Mouse (Mus musculus) liver, embryonic 11.5 days (tissue): ENCODE data around the gene Sec14l2. TPM values are rescaled to one million over a fixed set of nuclear protein-coding genes. Genes with fewer than 3 reads are reported as not detected.
A peak's percentile ranks its signal among the peaks of the same experiment; 100 is the strongest.

Experiments used
- ATAC-seq: fragments of 200-750 bp; cut with Nextera tagmentation; replicated peaks from 2 replicates; pipeline ENCODE4 v1.8.0; 2017; ENCODE audit warnings: moderate number of reproducible peaks, mild to moderate bottlenecking, moderate TSS enrichment, moderate library complexity; ENCODE audit not compliant: low FRiP score
- DNase-seq: peaks from one replicate; pipeline ENCODE4 v3.0.0-alpha.2; 2017; ENCODE audit warnings: low spot score
- H3K27ac ChIP-seq: fragments of 300-500 bp; sonication (generic); 2 replicates; pipeline ENCODE4 v1.5.1; 2014; ENCODE audit warnings: mild to moderate bottlenecking, low read depth, low read length, control low read depth
- H3K27me3 ChIP-seq: fragments of 300-500 bp; sonication (generic); replicated peaks from 2 replicates; pipeline ENCODE4 v1.6.1; 2014; ENCODE audit warnings: low read length, mixed read lengths; ENCODE audit not compliant: control insufficient read depth, insufficient read depth
- H3K36me3 ChIP-seq: fragments of 300-500 bp; sonication (generic); 2 replicates; pipeline ENCODE4 v1.6.1; 2014; ENCODE audit warnings: mild to moderate bottlenecking, low read length, moderate library complexity, mixed read lengths; ENCODE audit not compliant: control insufficient read depth, insufficient read depth
- H3K4me1 ChIP-seq: fragments of 300-500 bp; sonication (generic); replicated peaks from 2 replicates; pipeline ENCODE4 v1.6.1; 2014; ENCODE audit warnings: low read length, mixed read lengths; ENCODE audit not compliant: control insufficient read depth, insufficient read depth
- H3K4me2 ChIP-seq: fragments of 300-500 bp; sonication (generic); 2 replicates; pipeline ENCODE4 v1.6.1; 2014; ENCODE audit warnings: mild to moderate bottlenecking, control low read depth, moderate library complexity
- H3K4me3 ChIP-seq: fragments of 300-500 bp; sonication (generic); 2 replicates; pipeline ENCODE4 v1.5.1; 2014; ENCODE audit warnings: low read depth, low read length, control low read depth
- H3K9ac ChIP-seq: fragments of 300-500 bp; sonication (generic); 2 replicates; pipeline ENCODE4 v1.6.1; 2014; ENCODE audit warnings: low read depth, low read length, control low read depth
- H3K9me3 ChIP-seq: fragments of 300-500 bp; sonication (generic); 2 replicates; pipeline ENCODE4 v1.6.1; 2016; ENCODE audit warnings: low read length, inconsistent platforms, mixed read lengths; ENCODE audit not compliant: control insufficient read depth
- WGBS: fragments of 180-500 bp; shearing (Covaris S2); extraction: QIAGEN DNeasy Blood & Tissue Kit; methylation state at CpG from one replicate; pipeline ENCODE4 v1.1.7; 2014; 5-methylcytosine and 5-hydroxymethylcytosine counted together
- polyA plus RNA-seq: library from polyadenylated mRNA; unstranded; fragments of >200 nt; fragmentation: Nextera tagmentation; extraction: Ambion mirVana; gene quantifications from 2 replicates; pipeline ENCODE4 v1.2.1, GENCODE M21; 2014

The Sec14l2 gene
- 6.2 and 6.8 TPM in 2 replicates for polyA plus RNA-seq

- no peak within 1 kb of the TSS for H3K27ac ChIP-seq
- peak; percentile 38 for ATAC-seq
- H3K9me3 ChIP-seq, result no peaks in the 10 kb centered on the region
- peaks cover 10% of the 10 kb centered on the region for H3K4me1 ChIP-seq
- H3K4me3 ChIP-seq, result no peak within 1 kb of the TSS
- peak within 1 kb of the TSS; percentile 38; the same call in 1 of the 2 replicates for H3K4me2 ChIP-seq
- no peak for DNase-seq
- H3K9ac ChIP-seq, result no peak within 1 kb of the TSS
- 56% methylated on average over 10 of the region's 10 CpGs for WGBS
- H3K27me3 ChIP-seq, result peaks cover 19% of the 10 kb centered on the region
- H3K36me3 ChIP-seq, result no peaks in the 10 kb centered on the region
Observed at GRCm38 (mm10) chr11:4122742-4123579, at the start of gene Sec14l2. Gene Sec14l2 (minus strand): TSS chr11:4123415.

GRCm38 (mm10) chr11:4166467-4167090, 43.4 kb upstream of the Sec14l2 start:
- H3K27ac ChIP-seq, result no peak overlapping the region
- 87% methylated on average over 7 of the region's 7 CpGs for WGBS
- H3K9ac ChIP-seq, result no peak overlapping the region
- peaks cover 75% of the 10 kb centered on the region for H3K36me3 ChIP-seq
- no peaks in the 10 kb centered on the region for H3K9me3 ChIP-seq
- no peak overlapping the region for H3K4me3 ChIP-seq
- H3K4me1 ChIP-seq, result peaks cover 10% of the 10 kb centered on the region; the same call in 1 of the 2 replicates
- no peaks in the 10 kb centered on the region for H3K27me3 ChIP-seq
- no peak overlapping the region for H3K4me2 ChIP-seq
- ATAC-seq (no peak; the same call in 1 of the 2 replicates), DNase-seq (no peak)

GRCm38 (mm10) chr11:4164701-4165100, 41.5 kb upstream of the Sec14l2 start:
- H3K27me3 ChIP-seq, result no peaks in the 10 kb centered on the region
- no peak overlapping the region for H3K4me2 ChIP-seq
- no peak overlapping the region for H3K4me3 ChIP-seq
- peaks cover 63% of the 10 kb centered on the region for H3K36me3 ChIP-seq
- ATAC-seq (no peak), DNase-seq (no peak)
- no peaks in the 10 kb centered on the region for H3K9me3 ChIP-seq
- H3K9ac ChIP-seq, result no peak overlapping the region
- 92% methylated on average over 2 of the region's 2 CpGs for WGBS
- H3K27ac ChIP-seq, result no peak overlapping the region
- H3K4me1 ChIP-seq, result peaks cover 18% of the 10 kb centered on the region

GRCm38 (mm10) chr11:4160758-4161480, 37.7 kb upstream of the Sec14l2 start:
- DNase-seq, result no peak
- Histone ChIP-seq H3K4me3 (peak overlapping the region; percentile 95), H3K4me1 (peaks cover 25% of the 10 kb centered on the region), H3K36me3 (peaks cover 28% of the 10 kb centered on the region), H3K27ac (peak overlapping the region; percentile 87), H3K9ac (peak overlapping the region; percentile 91), H3K27me3 (no peaks in the 10 kb centered on the region), H3K9me3 (no peaks in the 10 kb centered on the region), H3K4me2 (peak overlapping the region; percentile 97)
- WGBS, result 3% methylated on average over 15 of the region's 15 CpGs
- ATAC-seq, result no peak

GRCm38 (mm10) chr11:4159808-4160708, 36.8 kb upstream of the Sec14l2 start, which contains the start of the genes Ccdc157 and Sf3a1:
Gene Ccdc157 (minus strand): TSS chr11:4160293.
Gene Sf3a1 (plus strand): TSS chr11:4160350.
- WGBS, result 2% methylated on average over 54 of the region's 54 CpGs

GRCm38 (mm10) chr11:4158676-4159075, 35.5 kb upstream of the Sec14l2 start:
- DNase-seq, result no peak
- Histone ChIP-seq H3K4me3 (no peak overlapping the region), H3K9me3 (no peaks in the 10 kb centered on the region), H3K36me3 (peaks cover 16% of the 10 kb centered on the region), H3K9ac (no peak overlapping the region), H3K4me2 (no peak overlapping the region), H3K27me3 (no peaks in the 10 kb centered on the region), H3K27ac (no peak overlapping the region), H3K4me1 (peaks cover 25% of the 10 kb centered on the region)
- no peak for ATAC-seq
- WGBS, result 79% methylated on average over 3 of the region's 3 CpGs

More at GRCm38 (mm10) chr11:4159808-4160708, 36.8 kb upstream of the Sec14l2 start, which contains the start of the genes Ccdc157 and Sf3a1:
- ATAC-seq (peak; percentile 96), DNase-seq (peak; percentile 92)
- Histone ChIP-seq H3K4me3 (peak within 1 kb of the TSS; percentile 95), H3K27ac (peak within 1 kb of the TSS; percentile 87), H3K36me3 (peaks cover 24% of the 10 kb centered on the region), H3K9me3 (no peaks in the 10 kb centered on the region), H3K4me2 (peak within 1 kb of the TSS; percentile 97), H3K9ac (peak within 1 kb of the TSS; percentile 91), H3K27me3 (no peaks in the 10 kb centered on the region), H3K4me1 (peaks cover 25% of the 10 kb centered on the region)

GRCm38 (mm10) chr11:4155641-4156040, 32.4 kb upstream of the Sec14l2 start:
- ATAC-seq (0 out of 2 replicates have a peak, but pooled peaks have one; percentile 32), DNase-seq (no peak)
- peaks cover 11% of the 10 kb centered on the region; the same call in 1 of the 2 replicates for H3K4me1 ChIP-seq
- no peak overlapping the region for H3K9ac ChIP-seq
- H3K9me3 ChIP-seq, result no peaks in the 10 kb centered on the region
- H3K4me3 ChIP-seq, result no peak overlapping the region
- H3K36me3 ChIP-seq, result no peaks in the 10 kb centered on the region
- 52% methylated on average over 5 of the region's 5 CpGs for WGBS
- no peaks in the 10 kb centered on the region for H3K27me3 ChIP-seq
- no peak overlapping the region for H3K27ac ChIP-seq
- no peak overlapping the region for H3K4me2 ChIP-seq
